Mouse (Mus musculus) kidney, adult 9 months (tissue): ENCODE measurements around the gene Cdx2.
A peak's percentile ranks its signal among the peaks of the same experiment; 100 is the strongest.

Experiments used
- DNase-seq: peaks from one replicate; pipeline ENCODE4 v3.0.0; 2022

Gene Cdx2

DNA sequence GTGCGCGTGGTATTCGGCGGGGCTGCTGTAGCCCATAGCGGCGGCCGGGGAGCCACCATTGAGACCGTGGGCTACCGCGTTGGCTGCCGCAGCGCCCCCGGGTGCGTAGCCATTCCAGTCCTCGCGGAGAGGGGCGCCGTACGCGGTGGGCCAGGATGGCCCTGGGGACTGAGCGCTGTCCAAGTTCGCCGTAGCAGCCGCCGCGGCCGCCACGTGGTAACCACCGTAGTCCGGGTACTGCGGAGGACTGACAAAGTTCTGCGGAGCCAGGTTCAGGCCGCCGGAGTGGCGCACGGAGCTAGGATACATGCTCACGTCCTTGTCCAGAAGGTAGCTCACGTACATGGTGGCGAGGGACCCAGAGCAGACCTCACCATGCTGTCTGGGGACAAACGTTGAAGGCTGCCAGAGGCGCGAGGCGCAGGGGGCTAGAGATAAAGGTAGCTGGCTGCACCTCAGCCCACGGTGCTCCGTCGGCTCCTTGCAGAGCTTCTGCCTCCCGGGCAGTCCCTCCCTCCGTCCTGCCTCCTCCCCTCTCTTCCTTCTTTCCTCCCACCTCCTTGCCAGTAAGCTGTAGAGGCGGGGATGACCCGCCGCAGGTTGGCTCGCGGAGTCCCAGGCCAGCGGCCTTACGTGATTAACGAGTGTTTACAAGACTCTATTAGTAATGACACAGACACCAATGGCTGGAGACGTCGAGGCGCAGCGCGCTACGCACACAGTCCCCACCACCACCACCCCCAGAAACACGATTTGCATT is at the start of gene Cdx2:
Gene Cdx2 (minus strand): TSS at position 633 of the 760 bp plus-strand sequence.
- no peak for DNase-seq

DNA sequence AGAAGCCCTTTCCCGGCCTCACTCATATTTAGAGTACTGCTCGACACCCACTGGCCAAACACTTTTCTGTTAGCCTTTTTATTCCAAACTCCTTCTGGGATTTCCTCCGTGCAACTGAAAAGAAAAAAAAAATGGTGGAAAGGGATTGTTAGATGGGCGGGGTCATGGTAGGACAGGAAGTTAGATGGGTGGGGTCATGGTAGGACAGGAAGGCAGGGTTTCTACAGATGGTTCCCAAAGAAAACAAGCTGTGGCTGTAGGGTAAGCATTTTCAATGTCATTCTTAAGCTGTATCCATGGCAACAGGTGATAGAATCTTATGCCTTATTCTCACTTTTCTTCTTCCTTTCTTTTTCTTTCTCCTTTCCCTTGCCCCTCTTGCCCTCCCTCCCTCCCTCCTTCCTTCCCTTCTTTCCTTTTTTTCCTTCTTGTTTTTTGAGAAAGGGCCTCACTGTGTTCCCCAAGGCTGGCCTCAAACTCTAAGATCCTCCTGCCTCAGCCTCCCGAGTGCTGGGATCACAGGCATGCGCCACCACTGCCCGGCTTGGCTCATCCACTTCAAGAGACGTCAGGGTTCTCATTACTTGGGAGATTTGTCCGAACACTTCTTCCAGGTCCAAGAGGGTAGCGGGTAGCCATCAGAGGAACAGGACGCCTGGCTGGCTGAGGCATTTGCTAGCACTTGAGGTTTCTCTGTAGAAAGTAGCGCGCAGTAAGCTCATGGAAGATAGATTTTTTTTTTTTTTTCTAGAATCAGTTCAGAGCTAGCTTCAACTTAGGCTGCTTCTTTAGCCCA is 49.4 kb upstream of the Cdx2 start:
- DNase-seq = no peak

DNA sequence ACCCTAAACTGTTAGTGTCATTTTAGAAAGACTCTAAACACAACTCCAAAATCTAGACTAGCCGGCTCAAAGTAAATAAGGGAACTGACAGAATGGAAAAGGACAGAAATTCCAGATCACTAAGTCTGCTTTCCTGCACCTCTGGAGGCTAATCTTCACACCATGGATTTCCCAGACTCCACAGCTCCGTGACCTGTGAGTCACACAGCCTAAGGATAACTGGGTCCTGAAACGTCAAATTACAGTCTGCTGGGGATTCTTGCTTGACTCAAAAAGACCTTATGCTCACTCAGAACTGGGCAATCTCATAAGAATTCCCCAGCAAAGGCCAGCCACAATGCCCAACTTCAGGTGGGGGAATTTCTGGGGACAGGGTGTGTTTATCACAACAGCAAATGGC is 48.7 kb upstream of the Cdx2 start:
- DNase-seq = no peak

DNA sequence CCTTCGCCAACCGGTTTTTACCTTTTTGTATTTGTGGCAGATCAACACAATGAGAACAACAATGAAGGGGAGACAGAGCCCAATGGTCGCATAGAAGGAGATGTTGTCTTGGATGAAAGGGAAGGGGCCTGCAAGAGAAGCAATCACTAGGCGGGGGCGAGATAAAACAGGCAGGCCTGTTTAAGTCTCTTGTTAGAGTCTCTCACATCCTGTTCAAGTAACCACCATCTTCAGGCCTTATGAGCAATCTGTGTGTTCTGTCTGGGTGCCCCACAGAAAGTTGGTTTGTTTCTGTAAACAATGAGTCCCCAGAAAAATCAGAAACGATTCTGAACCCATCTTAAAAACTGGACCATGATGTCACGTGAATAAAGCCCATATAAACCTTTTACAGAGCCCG is 47.9 kb upstream of the Cdx2 start:
- no peak for DNase-seq

DNA sequence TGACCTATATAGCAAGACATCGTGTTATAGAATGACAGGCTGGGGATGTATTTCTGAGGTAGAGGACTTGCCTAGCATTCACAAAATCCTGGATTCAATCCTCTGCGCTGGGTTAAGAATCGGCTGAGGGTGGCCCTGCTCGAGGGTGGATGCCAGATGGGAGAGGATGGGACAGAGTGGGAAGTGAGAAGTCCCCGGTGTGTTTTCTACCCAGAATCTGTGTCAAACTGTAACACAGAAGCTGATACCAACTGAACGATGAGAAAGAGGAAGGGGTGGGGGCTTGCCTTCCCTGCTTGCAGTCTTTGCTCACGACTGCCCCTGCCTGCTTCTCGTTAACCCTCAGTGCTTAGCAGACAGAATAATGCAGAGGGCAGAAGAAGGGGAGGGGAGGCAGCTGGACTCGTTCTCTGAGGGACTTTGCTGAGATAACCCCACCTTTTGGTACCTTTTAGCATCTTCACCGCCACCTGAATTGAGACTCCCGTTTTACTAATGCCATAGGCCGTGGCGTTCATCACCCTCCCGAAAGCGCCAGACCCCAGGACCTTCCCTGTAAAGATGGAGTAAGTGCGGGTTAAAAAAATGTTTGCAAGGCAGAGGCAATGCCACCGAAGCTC is 47.2 kb upstream of the Cdx2 start:
- no peak for DNase-seq

DNA sequence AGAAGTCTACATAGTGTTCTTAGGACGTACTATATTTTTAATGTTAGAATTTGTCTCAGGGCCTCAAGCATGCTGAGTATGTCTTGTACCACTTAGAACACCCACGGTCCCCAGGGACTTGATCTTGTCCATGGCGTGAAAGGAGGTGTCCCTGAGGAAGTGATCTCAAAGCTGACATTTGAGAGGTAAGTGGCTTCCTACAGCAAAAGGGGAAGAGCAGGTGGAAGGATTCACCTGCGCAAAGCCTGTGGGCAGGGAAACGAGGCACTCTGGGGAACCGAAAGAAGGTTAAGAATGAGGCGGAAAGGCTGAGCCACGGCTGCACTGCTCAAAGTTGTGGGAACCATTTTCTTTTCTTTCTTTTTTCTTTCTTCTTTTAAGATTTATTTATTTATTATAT is 44.9 kb upstream of the Cdx2 start:
- DNase-seq = no peak

DNA sequence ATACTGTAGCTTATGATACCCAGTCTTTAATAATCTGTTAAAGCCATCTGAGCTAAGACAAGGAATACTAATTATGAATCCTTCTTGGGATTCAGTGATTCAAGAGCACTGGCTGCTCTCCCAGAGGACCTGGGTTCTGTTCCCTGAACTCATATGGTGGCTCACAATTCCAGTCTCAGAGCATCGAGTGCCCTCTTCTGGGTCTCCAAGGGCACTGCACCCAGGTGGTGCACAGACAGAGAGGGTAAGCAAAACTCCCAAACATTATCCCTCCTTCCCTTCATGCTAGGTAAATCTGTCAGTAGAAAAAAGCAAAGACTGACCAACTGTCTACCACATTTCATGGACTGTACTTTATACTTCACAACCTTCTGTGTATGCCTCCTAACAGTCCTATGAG is 38.9 kb upstream of the Cdx2 start:
- DNase-seq = no peak

DNA sequence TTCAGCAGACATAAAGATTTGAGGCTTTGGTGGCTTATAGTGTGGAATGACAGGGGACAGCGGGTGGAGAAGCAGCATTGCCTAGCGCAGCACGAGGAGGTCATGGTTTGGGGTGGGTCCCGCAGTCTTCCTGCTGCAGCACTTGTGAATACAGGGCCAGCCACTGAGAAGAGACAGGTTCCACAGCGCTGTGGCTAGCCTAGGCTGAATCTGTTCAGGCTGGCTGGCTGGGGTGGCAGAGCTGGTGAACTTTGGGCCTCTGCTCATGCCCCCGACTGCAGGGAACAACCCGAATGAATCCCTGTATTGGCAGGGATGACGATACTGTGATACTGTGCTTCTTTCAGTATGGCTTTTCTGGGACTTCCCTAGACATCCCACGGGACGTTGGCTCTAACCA is 36.8 kb upstream of the Cdx2 start:
- DNase-seq = no peak

DNA sequence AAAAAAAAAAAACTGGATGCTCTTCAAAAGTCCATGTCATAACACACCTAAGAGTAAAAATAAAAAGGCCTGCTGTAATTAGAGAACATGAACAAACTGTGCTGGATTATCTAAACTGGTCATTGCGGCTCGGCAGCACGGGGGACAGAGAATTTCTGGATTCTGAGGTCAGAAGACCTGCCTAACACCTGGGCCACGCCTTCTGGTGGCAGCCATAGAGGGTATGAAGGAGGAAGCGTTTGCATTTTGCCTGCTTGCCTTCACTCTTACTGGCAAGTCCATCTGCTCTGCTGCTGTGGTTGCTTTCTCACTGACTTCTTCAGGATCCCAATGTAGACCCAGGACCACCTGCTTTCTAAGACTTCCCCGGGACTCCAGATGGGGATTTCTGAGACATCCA is 35.8 kb upstream of the Cdx2 start:
- DNase-seq = no peak

DNA sequence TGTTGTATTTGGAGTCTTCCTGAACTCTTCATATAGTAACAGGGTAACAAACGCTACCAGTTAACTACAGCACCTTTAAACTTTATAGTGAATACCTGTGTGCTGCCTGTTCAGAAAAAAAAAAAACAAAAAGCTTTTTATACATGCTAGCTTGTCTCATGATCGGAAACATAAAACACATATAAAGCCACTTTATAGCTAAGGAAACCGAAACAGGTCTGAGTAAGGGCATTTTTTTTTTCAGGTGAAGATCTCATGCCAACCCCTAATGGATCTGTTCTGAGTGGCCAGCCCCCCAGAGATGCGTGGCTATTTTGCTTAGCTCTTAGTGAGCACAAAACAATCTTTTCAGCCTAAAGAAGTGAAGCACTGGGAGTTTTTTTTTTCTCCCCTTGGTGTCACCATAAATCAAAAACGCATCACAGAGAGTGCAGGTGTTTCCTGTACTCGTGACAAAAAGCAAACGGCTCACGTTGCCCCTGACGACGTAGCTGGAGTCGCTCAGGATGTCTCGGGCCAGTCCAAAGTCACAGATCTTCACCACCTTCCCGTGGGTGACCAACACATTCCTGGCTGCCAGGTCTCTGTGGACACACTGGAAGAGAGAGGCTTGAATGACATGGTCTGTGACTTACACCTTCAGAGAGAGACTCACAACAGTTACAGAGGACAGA is 33.8 kb upstream of the Cdx2 start:
- peak; percentile 9 for DNase-seq

DNA sequence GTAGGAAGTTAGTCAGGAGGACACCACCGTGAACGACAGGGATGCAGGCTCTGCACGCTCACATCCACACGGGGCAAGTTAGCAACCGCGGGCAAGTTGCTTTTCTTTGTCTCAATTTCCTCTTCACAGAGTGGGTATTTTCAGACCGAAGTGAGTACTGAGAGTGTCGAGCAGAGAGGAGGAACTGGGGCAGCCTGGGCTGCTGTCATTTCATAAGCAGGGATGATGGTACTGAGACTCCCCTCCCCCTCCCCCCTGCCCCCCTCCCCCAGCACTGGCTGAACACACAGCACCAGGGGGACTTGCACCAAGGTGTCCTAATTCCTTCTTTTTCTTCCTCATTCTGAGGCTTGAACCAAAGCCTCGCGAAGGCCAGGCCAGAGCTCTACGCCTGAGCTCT is 32.5 kb upstream of the Cdx2 start:
- no peak for DNase-seq

DNA sequence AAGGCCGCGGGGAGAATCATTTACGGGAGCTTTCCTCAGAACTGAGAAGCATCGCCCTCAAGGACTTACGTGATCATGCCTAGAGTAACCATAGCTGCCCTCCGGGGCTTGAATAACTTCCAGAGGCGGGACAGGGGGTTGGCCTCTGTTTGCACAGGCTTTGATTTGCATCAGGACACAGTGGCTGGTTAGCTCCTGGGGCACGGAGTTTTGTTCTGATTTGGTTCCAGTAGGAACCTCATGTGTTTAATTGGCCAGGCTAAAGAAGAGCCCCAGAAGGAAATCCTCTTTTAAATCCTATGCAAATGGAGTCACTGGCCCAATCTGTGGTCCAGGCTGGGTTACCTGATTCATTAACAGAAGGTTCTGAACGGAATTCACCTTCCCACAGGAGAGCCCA is 31.9 kb upstream of the Cdx2 start:
- no peak for DNase-seq

DNA sequence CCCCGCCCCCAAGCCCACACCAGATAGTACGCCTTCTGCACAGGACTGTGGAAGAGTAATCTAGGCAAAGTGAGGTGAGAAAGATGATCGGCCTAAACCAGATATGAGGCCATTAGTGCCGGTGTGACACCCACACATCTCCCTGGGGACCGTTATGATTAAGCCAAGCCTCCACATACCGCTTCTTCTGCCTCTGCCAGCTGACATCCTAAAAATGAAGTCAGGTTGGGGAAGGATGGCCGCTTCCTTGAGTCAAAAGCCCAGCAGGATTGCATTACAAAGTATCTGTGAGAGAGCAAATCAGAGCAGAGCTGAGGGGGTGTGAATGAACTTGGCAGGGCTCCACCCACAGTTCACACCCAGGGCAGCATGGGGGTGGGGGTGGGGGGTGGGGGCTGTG is 25.6 kb upstream of the Cdx2 start:
- no peak for DNase-seq

DNA sequence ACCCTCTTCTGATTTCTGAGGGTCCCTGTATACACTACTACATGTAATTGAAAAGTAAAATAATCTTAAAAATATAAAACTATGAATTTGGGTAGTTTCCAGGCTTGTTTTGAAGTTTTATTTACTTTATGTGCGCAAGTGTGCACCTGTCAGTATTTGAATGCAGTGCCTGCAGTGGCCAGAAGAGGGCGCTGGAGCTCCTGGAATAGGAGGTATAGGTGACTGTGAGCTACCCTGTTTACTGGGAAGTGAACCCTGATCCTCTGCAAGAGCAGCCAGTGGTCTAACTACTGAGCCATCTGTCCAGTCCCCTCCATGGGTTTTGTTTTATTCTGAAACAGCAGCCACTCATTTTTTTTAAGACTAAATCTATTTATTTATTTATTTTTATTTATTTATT is 24.5 kb upstream of the Cdx2 start:
- peak; percentile 43 for DNase-seq

DNA sequence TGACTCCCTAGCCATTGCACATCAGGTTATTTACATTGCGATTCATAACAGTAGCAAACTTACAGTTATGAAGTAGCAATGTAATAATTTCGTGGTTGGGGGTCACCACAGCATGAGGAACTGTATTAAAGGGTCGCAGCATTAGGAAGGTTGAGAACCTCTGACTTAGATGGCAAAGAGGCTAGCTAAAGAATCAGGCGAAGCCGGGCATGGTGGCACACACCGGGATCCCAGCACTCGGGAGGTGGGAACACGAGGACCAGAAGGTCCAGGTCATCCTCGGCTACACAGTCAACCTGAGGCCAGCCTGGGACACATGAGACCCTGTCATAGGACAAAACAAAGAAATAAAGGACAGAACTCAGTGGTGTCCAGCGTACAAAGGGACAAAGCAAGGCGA is 22.9 kb upstream of the Cdx2 start:
- no peak for DNase-seq

DNA sequence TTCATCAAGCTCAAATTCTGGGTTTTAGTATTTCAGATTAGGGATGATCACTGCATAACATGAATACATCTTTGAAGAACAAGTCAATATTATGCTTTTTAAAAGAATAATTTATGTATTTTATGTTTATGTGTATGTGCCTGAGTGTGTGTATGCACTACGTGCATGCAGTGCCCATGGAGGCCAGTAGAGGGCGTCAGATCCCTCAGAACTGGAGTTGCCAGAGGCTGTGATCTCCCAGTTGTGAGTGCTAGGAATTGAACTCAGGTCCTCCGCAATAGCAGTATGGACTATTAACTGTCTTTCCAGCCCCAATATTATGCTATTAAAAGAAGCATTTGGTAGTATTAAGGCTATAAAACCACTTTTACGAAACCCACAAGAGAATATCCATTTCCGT is 20.6 kb upstream of the Cdx2 start:
- DNase-seq = no peak

DNA sequence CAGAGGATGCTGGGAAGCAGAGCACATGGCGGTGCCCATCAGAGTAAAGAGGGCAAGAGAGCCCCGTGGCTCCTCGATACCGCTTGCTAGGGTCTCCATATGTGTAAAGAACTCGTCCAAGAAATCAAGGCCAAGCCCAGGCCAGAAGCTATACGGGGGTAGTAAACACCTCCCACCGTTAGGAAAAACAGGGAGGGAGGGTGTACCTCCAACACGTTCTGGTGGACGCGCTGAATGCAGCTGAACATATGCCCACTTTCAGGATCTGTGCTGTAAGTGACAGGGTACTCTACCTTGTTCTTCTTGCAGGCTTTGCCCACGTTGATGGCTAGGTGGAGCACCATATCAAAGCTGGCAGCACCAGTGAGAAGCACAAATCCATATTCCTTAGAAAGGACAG is 18.9 kb upstream of the Cdx2 start:
- no peak for DNase-seq

DNA sequence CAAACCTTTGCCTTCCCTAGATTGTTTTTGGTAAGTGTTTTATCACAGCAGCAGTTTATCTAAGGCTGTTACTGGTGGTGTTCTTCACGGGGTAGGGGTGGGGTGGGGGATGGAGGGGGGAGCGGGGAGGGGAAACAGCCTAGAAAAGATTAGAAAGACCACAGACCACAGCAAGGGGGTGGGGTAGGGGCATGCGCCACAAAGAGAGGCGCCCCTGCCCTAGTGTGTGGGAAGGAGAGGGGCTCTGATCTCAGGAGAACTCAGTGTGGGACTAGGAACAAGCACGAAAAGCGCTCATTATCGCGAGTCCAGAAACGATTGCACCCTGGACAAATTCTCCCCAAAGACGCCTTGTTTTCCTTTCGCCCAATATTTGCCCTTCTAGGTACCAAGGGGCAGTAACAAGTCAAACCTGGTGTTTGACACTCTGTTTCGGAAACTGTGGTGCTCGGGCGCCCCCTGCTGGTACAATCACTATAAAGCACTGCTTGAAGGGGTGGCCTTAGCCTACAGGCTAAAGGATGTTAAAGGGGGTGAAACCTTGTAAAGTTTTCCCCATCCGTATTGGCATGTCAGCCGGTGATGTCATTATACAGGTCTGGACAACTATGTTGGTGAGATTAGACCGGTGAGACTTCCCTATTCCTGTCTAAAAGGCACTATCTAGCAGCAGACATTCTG is 16.3 kb upstream of the Cdx2 start:
- peak; percentile 66 for DNase-seq

DNA sequence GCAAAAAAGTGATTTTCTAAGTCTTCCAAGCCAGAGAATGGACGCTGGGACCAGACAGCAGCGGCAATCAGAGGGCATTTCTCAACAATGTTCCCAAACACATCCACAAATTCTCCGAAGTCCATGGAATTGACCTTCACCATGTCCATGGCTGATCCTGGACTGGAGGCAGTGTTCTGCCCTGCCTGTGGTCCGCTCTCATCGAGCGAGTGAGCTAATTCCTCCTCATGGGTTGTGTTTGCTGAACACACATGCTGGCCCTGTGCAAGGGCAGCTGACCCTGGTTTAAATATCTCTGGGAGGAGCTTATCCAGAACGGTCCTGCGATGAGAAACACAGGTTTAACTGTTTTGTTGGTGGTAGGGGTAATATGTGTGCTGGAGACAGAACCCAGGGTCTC is 15.1 kb upstream of the Cdx2 start, which contains the start of gene Urad:
Gene Urad (minus strand): TSS at position 258 of the 400 bp plus-strand sequence.
- DNase-seq = no peak

DNA sequence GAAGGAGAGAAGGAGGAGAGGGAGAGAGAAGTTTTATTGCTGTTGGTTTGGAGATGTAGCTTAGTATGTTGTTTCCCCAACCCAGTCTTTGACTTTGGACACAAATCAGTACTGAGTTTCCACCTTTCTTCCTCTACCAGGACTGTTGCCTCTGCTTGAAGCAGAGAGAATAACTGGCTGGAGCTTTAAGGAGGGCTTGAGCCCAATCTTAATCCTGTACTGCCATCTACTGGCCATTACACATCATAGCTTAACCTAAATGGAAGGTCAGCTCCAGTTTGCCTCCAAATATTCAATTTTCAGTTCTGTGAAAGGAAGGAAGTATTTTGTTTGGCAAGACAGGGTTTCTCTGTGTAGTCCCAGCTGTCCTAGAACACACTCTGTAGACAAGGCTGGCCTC is 12.6 kb upstream of the Cdx2 start:
- peak; percentile 62 for DNase-seq

DNA sequence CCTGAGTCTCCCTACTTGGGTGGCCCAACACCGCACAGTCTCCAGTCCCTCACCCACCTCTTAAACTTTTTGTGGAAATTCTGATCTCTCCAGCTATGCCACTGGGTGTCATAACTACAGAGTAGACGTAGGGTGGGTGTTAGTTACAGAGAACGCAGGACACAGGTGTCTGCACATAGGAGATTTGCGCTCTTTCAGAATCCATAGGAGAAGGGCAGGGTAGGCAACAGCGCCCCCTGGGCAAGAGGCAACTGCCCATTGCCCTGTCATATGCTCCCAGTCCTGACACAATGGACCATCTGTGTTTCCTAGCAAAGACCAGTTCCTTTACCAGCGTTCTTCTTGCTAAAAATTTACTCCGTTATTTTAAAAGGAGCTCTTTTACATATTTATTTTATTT is 10.9 kb upstream of the Cdx2 start:
- no peak for DNase-seq

DNA sequence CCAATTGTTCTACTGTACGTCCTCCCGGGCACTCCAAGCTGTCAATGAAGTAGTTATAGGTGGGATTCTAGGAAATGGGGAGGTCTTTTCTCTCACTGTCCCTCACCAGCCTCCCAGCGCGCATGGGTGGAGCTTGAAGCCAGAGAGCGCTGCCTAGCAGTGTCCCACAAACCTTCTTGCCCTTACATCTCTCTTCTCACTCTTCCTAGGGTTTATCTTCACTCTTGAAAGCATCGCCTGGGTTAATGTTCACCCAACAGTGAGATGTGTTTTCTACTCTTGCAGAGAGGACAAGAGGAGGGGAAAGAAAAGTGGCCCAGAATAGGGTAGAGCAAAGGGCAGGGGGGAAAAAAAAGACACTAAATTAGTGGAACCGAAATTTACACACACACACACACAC is 10.3 kb upstream of the Cdx2 start:
- no peak for DNase-seq
